In the genomic region with DNA sequence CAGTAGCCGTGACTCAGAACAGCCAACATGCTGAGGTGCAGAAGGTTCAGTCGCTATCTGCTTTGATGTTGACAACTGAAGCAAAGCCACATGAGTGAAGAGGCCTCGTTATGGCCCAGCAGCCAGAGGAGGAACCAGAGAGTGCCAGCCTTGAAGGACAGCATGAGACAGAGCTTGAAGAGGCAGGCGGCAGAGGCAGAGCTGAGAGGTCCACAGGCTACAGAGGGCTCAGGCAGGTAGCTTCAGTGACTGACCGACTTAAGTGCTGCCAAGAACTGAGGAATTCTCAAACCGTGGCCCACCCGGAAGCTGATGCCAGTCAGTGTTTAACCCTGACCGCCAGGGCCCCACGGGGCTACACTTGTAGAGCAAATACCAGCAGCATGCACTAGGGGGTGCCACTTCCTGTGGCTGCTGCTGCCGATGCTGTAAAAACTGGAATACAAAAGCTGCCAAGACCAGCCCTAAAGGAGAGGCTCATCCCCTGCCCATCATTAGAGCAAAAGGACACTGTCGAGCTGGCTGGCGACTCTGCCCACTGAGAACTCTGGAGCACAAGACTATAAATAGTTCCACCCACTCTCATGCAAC, we compare ENCODE assay signal across 9 mouse cellular contexts. TPM values are rescaled to one million over a fixed set of nuclear protein-coding genes. Genes with fewer than 3 reads are reported as not detected.
DNase-seq lines count a peak whose midpoint lies in the region; ATAC-seq and TF ChIP-seq lines count a peak whose summit lies in the region.
"Had no signal": no experiment of that assay in that cellular context is flagged by ENCODE, and none has a peak within 500 bp of the region (broad histone marks: within the 10 kb centered on the region; RNA-seq: fewer than 3 reads in every experiment).

No protein-coding gene starts in this region.

- H3K4me2 ChIP-seq in CH12.LX (ENCODE audit: insufficient read depth, low read depth, poor library complexity, severe bottlenecking), result no peak overlapping the region
- H3K4me2 ChIP-seq in limb, embryonic 15.5 days, result no peak overlapping the region
- H3K4me2 ChIP-seq: embryonic facial prominence, embryonic 12.5 days had no signal

- dilution Hi-C loops in CH12.LX (cut with MboI; ENCODE audit: extremely low pct_ligation_motif_present, extremely low pct_unique_long_range_greater_than_20kb, low sequenced_read_pairs), result no loop called here

- H3K36me3 ChIP-seq in CH12.LX (replicated peaks in 1 of 2; ENCODE audit: control insufficient read depth in 1 of 2, insufficient read depth in 1 of 2, low read length in 1 of 2), result no peaks in the 10 kb centered on the region
- no peaks in the 10 kb centered on the region for H3K36me3 ChIP-seq in limb, embryonic 15.5 days
- H3K36me3 ChIP-seq: embryonic facial prominence, embryonic 12.5 days had no signal

- ATAC-seq in limb, embryonic 15.5 days (ENCODE audit: insufficient number of reproducible peaks, low FRiP score, low TSS enrichment, low read depth), result 0 out of 2 replicates have a peak, but pooled peaks have one; percentile 40
- ATAC-seq in erythroid progenitor cell, adult 5-6 weeks (replicated peaks; ENCODE audit: low FRiP score, poor library complexity, severe bottlenecking), result no peak

- no peak overlapping the region for H3K27ac ChIP-seq in CH12.LX (ENCODE audit: insufficient read depth, low read depth)
- no peak overlapping the region for H3K27ac ChIP-seq in limb, embryonic 15.5 days
- H3K27ac ChIP-seq: embryonic facial prominence, embryonic 12.5 days had no signal

- H3K27me3 ChIP-seq in CH12.LX (replicated peaks), result no peaks in the 10 kb centered on the region
- H3K27me3 ChIP-seq in limb, embryonic 15.5 days, result no peaks in the 10 kb centered on the region
- H3K27me3 ChIP-seq: embryonic facial prominence, embryonic 12.5 days had no signal

- peaks cover 6% of the 10 kb centered on the region for H3K9me3 ChIP-seq in CH12.LX (replicated peaks; ENCODE audit: low read length)
- H3K9me3 ChIP-seq in limb, embryonic 15.5 days, result no peaks in the 10 kb centered on the region

- no peak overlapping the region for H3K9ac ChIP-seq in CH12.LX (ENCODE audit: insufficient read depth, low read depth)
- H3K9ac ChIP-seq in limb, embryonic 15.5 days, result no peak overlapping the region
- H3K9ac ChIP-seq: embryonic facial prominence, embryonic 12.5 days had no signal

- peak; percentile 19 to 71; a peak in 2 of 4 replicates for TF ChIP-seq CTCF in CH12.LX (conservative IDR thresholded peaks at IDR 0.05 in 1 of 2, IDR thresholded peaks at IDR 0.05 in 1 of 2; ENCODE audit: low read depth in 2 of 2, low read length in 2 of 2)

- TF ChIP-seq POLR2A in CH12.LX (IDR thresholded peaks at IDR 0.05; ENCODE audit: low read depth, low read length), result no peak

- H3K79me2 ChIP-seq in CH12.LX (replicated peaks; ENCODE audit: control insufficient read depth, extremely low read depth, insufficient read depth, poor library complexity, severe bottlenecking), result no peaks in the 10 kb centered on the region

- peak; percentile 58 for DNase-seq in kidney, adult 9 months
- DNase-seq in kidney, adult 11 months, result no peak
- peak; percentile 12 for DNase-seq in CH12.LX (ENCODE audit: extremely low read depth)
- peak; percentile 72 for DNase-seq in adrenal gland, postnatal 25 days
- DNase-seq in gastrocnemius, postnatal 36 days, result peak; percentile 39 to 45
- DNase-seq in right cerebral cortex, postnatal 14 days, result peak; percentile 71

- H3K4me1 ChIP-seq in CH12.LX (ENCODE audit: control insufficient read depth in 1 of 2, insufficient read depth in 2 of 2), result peaks cover 3 to 5% of the 10 kb centered on the region in 2 experiments; a peak in 1 of 4 replicates
- H3K4me1 ChIP-seq in limb, embryonic 15.5 days, result peaks cover 19% of the 10 kb centered on the region
- H3K4me1 ChIP-seq: embryonic facial prominence, embryonic 12.5 days had no signal

- no peak overlapping the region for H3K4me3 ChIP-seq in CH12.LX (replicated peaks in 1 of 3; ENCODE audit: low read depth in 2 of 3, low read length in 2 of 3, poor library complexity in 1 of 3)
- no peak overlapping the region for H3K4me3 ChIP-seq in limb, embryonic 15.5 days
- H3K4me3 ChIP-seq: embryonic facial prominence, embryonic 12.5 days had no signal

- in situ Hi-C loops in CH12.LX (cut with MboI; ENCODE audit: low pct_ligation_motif_present, low pct_unique_long_range_greater_than_20kb, low sequenced_read_pairs), result no loop called here

- WGBS in limb, embryonic 15.5 days, result 56% methylated on average over 12 of the region's 12 CpGs

- TF ChIP-seq EP300 in CH12.LX (IDR thresholded peaks at IDR 0.05; ENCODE audit: low read length), result no peak

- peak; percentile 49 for TF ChIP-seq RAD21 in CH12.LX (IDR thresholded peaks at IDR 0.05; ENCODE audit: low read depth, low read length)

- intact Hi-C loops in gastrocnemius, postnatal 36 days (cut with DNase I), result loop anchor here (1.0 to 10.0 kb wide), 2 partner anchors 70 to 161 kb away; no protein-coding TSS in a partner anchor

TF ChIP-seq in CH12.LX, 34 proteins besides CTCF, POLR2A, EP300 and RAD21:
- TF ChIP-seq ELF1 (IDR thresholded peaks at IDR 0.05; ENCODE audit: low read depth, low read length), result 0 out of 2 replicates have a peak, but pooled peaks have one; percentile 30
- TF ChIP-seq ZKSCAN1 (IDR thresholded peaks at IDR 0.05; ENCODE audit: borderline replicate concordance, low read depth, low read length), result no peak
- no peak for TF ChIP-seq USF1 (IDR thresholded peaks at IDR 0.05; ENCODE audit: low read depth, low read length)
- TF ChIP-seq JUND (conservative IDR thresholded peaks at IDR 0.05; ENCODE audit: low read depth, low read length), result no peak
- no peak for TF ChIP-seq MAX (IDR thresholded peaks at IDR 0.05; ENCODE audit: low read length)
- TF ChIP-seq RCOR1 (conservative IDR thresholded peaks at IDR 0.05; ENCODE audit: low read depth, low read length), result no peak
- peak; percentile 63 for TF ChIP-seq SMC3 (IDR thresholded peaks at IDR 0.05; ENCODE audit: low read depth, low read length)
- no peak for TF ChIP-seq USF2 (conservative IDR thresholded peaks at IDR 0.05; ENCODE audit: low read depth, low read length)
- TF ChIP-seq SIN3A (IDR thresholded peaks at IDR 0.05; ENCODE audit: low read length), result no peak
- TF ChIP-seq TCF12 (IDR thresholded peaks at IDR 0.05; ENCODE audit: low read depth, low read length), result no peak
- TF ChIP-seq MAZ (IDR thresholded peaks at IDR 0.05; ENCODE audit: low read depth, low read length), result no peak
- no peak for TF ChIP-seq MXI1 (IDR thresholded peaks at IDR 0.05; ENCODE audit: low read depth, low read length)
- TF ChIP-seq ETS1 (conservative IDR thresholded peaks at IDR 0.05; ENCODE audit: low read depth, low read length), result no peak
- TF ChIP-seq NRF1 (IDR thresholded peaks at IDR 0.05; ENCODE audit: low read depth, low read length), result no peak
- no peak for TF ChIP-seq ZC3H11A (IDR thresholded peaks at IDR 0.05; ENCODE audit: low read depth, low read length)
- TF ChIP-seq PAX5 (IDR thresholded peaks at IDR 0.05; ENCODE audit: low read length), result no peak

RNA-seq across cellular contexts. Expression of a gene that starts 59.1 kb away (rescaled TPM):
- total RNA-seq in CH12.LX (2012; rRNA removed) (0.08 and 0.17 TPM in 2 replicates), CH12.LX (2014; rRNA removed) (not detected in 2 replicates)
- polyA plus RNA-seq in CH12.LX (2012; ENCODE audit: insufficient read length, low read depth), result 0.46 TPM in 1 of 2 replicates, not detected in the other
- total RNA-seq in adrenal gland, postnatal 25 days (2021), result 3.9 and 4.3 TPM in 2 replicates
- total RNA-seq in gastrocnemius, postnatal 36 days (2021), result under 1 TPM in 1 of 2 experiments, not detected in 1; 0.15 TPM
- polyA plus RNA-seq in limb, embryonic 15.5 days (2015; fragmentation: Nextera tagmentation; extraction: Ambion mirVana), result 36.9 and 40.7 TPM in 2 replicates
- not detected in 2 replicates for total RNA-seq in erythroid progenitor cell, adult 5-6 weeks (2015; ENCODE audit: low replicate concordance)
- total RNA-seq in erythroid progenitor cell, adult 5-6 weeks (2017; ENCODE audit: low replicate concordance), result not detected in 2 replicates
